Comparison of ENCODE assay signal across 14 mouse cellular contexts in genomic region chr15:97245392-97245791, GRCm38 (mm10). TPM values are rescaled to one million over a fixed set of nuclear protein-coding genes. Genes with fewer than 3 reads are reported as not detected.
A peak's percentile ranks its signal among the peaks of the same experiment; 100 is the strongest.
DNase-seq lines count a peak whose midpoint lies in the region; ATAC-seq lines count a peak whose summit lies in the region.
"Had no signal": no experiment of that assay in that cellular context is flagged by ENCODE, and none has a peak within 500 bp of the region (broad histone marks: within the 10 kb centered on the region; RNA-seq: fewer than 3 reads in every experiment).

No protein-coding gene starts in this region.

- H3K27ac ChIP-seq in hindbrain, embryonic 15.5 days (replicated peaks) = no peak overlapping the region
- no peak overlapping the region for H3K27ac ChIP-seq in hindbrain, embryonic 11.5 days (ENCODE audit: low read depth, low read length)
- H3K27ac ChIP-seq: embryonic facial prominence, embryonic 15.5 days had no signal

- no peak for DNase-seq in hindbrain, embryonic 11.5 days (ENCODE audit: low spot score)
- no peak for DNase-seq in urinary bladder, postnatal 14 days (ENCODE audit: low spot score)
- no peak for DNase-seq in spleen, postnatal 14 days (ENCODE audit: low spot score in 2 of 2)
- DNase-seq: adrenal gland, adult 2 months; cerebellum, adult 8-10 months; layer of hippocampus, postnatal 36 days; lung, adult 18-20 months; right cerebral cortex, postnatal 25 days had no signal

- no peak overlapping the region for H3K4me3 ChIP-seq in hindbrain, embryonic 15.5 days
- no peak overlapping the region for H3K4me3 ChIP-seq in hindbrain, embryonic 11.5 days (ENCODE audit: low read depth, low read length)
- peak overlapping the region; percentile 34 for H3K4me3 ChIP-seq in megakaryocyte, embryonic 14.5 days (replicated peaks)
- H3K4me3 ChIP-seq: embryonic facial prominence, embryonic 15.5 days had no signal

- H3K9me3 ChIP-seq in hindbrain, embryonic 15.5 days = no peaks in the 10 kb centered on the region
- no peaks in the 10 kb centered on the region for H3K9me3 ChIP-seq in hindbrain, embryonic 11.5 days (ENCODE audit: control insufficient read depth, low read length)
- peaks cover 25% of the 10 kb centered on the region for H3K9me3 ChIP-seq in megakaryocyte, embryonic 14.5 days
- H3K9me3 ChIP-seq: embryonic facial prominence, embryonic 15.5 days had no signal

- ATAC-seq in hindbrain, embryonic 15.5 days (ENCODE audit: low FRiP score, low read depth) = no peak
- ATAC-seq in hindbrain, embryonic 11.5 days (ENCODE audit: low FRiP score) = no peak
- ATAC-seq in CD4-positive, CD25-positive, alpha-beta regulatory T cell, adult 4 months = peak; percentile 16
- ATAC-seq in common myeloid progenitor, adult 5-6 weeks (replicated peaks; ENCODE audit: low read depth, poor library complexity, severe bottlenecking) = peak; percentile 60
- ATAC-seq: intestine, embryonic 16.5 days had no signal

- H3K4me1 ChIP-seq in hindbrain, embryonic 15.5 days (replicated peaks) = peaks cover 28% of the 10 kb centered on the region
- H3K4me1 ChIP-seq in hindbrain, embryonic 11.5 days (replicated peaks; ENCODE audit: control insufficient read depth, insufficient read depth, low read length) = no peaks in the 10 kb centered on the region
- H3K4me1 ChIP-seq in megakaryocyte, embryonic 14.5 days = peaks cover 28% of the 10 kb centered on the region

- 0 out of 2 replicates have a peak overlapping the region, but pooled peaks have one; percentile 67 for H3K4me2 ChIP-seq in hindbrain, embryonic 15.5 days
- no peak overlapping the region for H3K4me2 ChIP-seq in hindbrain, embryonic 11.5 days (replicated peaks; ENCODE audit: low read depth, low read length)
- H3K4me2 ChIP-seq: embryonic facial prominence, embryonic 15.5 days had no signal

- H3K27me3 ChIP-seq in hindbrain, embryonic 15.5 days = 0 out of 2 replicates have a peak, but pooled peaks cover 3% of the 10 kb centered on the region
- peaks cover 3% of the 10 kb centered on the region for H3K27me3 ChIP-seq in hindbrain, embryonic 11.5 days (ENCODE audit: control insufficient read depth, insufficient read depth, low read length)
- peaks cover 74% of the 10 kb centered on the region for H3K27me3 ChIP-seq in megakaryocyte, embryonic 14.5 days (replicated peaks)

- H3K36me3 ChIP-seq in hindbrain, embryonic 15.5 days = no peaks in the 10 kb centered on the region
- no peaks in the 10 kb centered on the region for H3K36me3 ChIP-seq in hindbrain, embryonic 11.5 days (ENCODE audit: control insufficient read depth, insufficient read depth, low read length)
- no peaks in the 10 kb centered on the region for H3K36me3 ChIP-seq in megakaryocyte, embryonic 14.5 days (replicated peaks; ENCODE audit: low read length)
- H3K36me3 ChIP-seq: embryonic facial prominence, embryonic 15.5 days had no signal

- no peak overlapping the region for H3K9ac ChIP-seq in hindbrain, embryonic 15.5 days
- H3K9ac ChIP-seq in hindbrain, embryonic 11.5 days (ENCODE audit: low read depth, low read length) = no peak overlapping the region
- H3K9ac ChIP-seq: embryonic facial prominence, embryonic 15.5 days had no signal

- 86% methylated on average over 18 of the region's 18 CpGs for WGBS in hindbrain, embryonic 15.5 days
- 88% methylated on average over 18 of the region's 18 CpGs for WGBS in hindbrain, embryonic 11.5 days

RNA-seq across cellular contexts. Expression of gene Pced1b, which starts 1.5 kb away (rescaled TPM):
- polyA plus RNA-seq in hindbrain, embryonic 15.5 days (2015; fragmentation: Nextera tagmentation; extraction: Ambion mirVana) = 5.5 and 5.7 TPM in 2 replicates
- 3.2 and 3.4 TPM in 2 replicates for polyA plus RNA-seq in hindbrain, embryonic 11.5 days (2014; fragmentation: Nextera tagmentation; extraction: Ambion mirVana)
- 10 to 100 TPM; 58.0 to 62.0 TPM for polyA plus RNA-seq in CD4-positive, CD25-positive, alpha-beta regulatory T cell, adult 4 months (2017; shearing (Covaris generic))
- total RNA-seq in common myeloid progenitor, adult 5-6 weeks (2017) = 7.9 and 9.9 TPM in 2 replicates
- polyA plus RNA-seq in megakaryocyte, embryonic 14.5 days (2012; ENCODE audit: insufficient read depth, low replicate concordance) = 0.77 and 2.2 TPM in 2 replicates

RNA-seq across cellular contexts. Expression of gene Amigo2, which starts 1.7 kb away (rescaled TPM):
- 10.2 and 11.2 TPM in 2 replicates for polyA plus RNA-seq in hindbrain, embryonic 15.5 days (2015; fragmentation: Nextera tagmentation; extraction: Ambion mirVana)
- polyA plus RNA-seq in hindbrain, embryonic 11.5 days (2014; fragmentation: Nextera tagmentation; extraction: Ambion mirVana) = 6.0 and 9.3 TPM in 2 replicates
- 1 to 10 TPM in 1 of 2 experiments, under 1 TPM in 1; 0.77 to 1.8 TPM for polyA plus RNA-seq in CD4-positive, CD25-positive, alpha-beta regulatory T cell, adult 4 months (2017; shearing (Covaris generic))
- 3.5 and 4.4 TPM in 2 replicates for total RNA-seq in common myeloid progenitor, adult 5-6 weeks (2017)
- polyA plus RNA-seq in megakaryocyte, embryonic 14.5 days (2012; ENCODE audit: insufficient read depth, low replicate concordance) = not detected in 2 replicates

Comparison
In these comparisons a context has a peak if more than half of its experiments do, and no peak if none do; other contexts are left out.
1. ATAC-seq: peak in CD4-positive, CD25-positive, alpha-beta regulatory T cell, adult 4 months (single experiment) and common myeloid progenitor, adult 5-6 weeks (single experiment); none in hindbrain, embryonic 15.5 days (single experiment) and hindbrain, embryonic 11.5 days (single experiment).